Mouse (Mus musculus): ENCODE measurements at regions not wholly inside any gene's neighbourhood (a gene's known extent, or its start where the extent isn't known, plus 50 kb on each side); places are given as distances from the start of the nearest gene placed in this dataset.

DNA sequence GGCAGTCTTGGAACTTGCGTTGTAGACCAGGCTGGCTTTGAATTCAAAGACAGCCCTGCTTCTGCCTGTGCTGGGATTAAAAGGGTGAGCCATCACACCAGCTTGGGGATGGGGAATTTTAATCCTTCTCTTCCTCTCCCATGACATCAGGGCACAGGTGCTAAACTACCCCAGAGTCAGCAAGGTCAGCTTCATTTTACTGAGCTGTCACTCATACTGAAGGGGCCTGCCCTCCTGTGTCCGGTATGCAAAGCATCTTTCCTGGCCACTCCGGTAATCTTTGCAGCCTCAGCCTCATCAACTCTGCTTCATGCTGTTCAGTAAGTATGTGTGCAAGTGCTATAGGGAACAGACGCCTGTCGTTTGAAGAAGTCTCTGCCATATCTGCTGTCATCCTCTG is 248.1 kb downstream of the Enc1 start:
- TF ChIP-seq CTCF (IDR thresholded peaks at IDR 0.05; ENCODE audit: low read depth): no peak
- no peak for TF ChIP-seq EP300 (IDR thresholded peaks at IDR 0.05; ENCODE audit: low read depth)

All from liver, embryonic 14.5 days (tissue).